Mouse (Mus musculus) heart, embryonic 13.5 days (tissue): ENCODE measurements around the gene Nkx2-1. TPM values are rescaled to one million over a fixed set of nuclear protein-coding genes. Genes with fewer than 3 reads are reported as not detected.

Source experiments
- polyA plus RNA-seq: library from polyadenylated mRNA; unstranded; fragments of >200 nt; fragmentation: Nextera tagmentation; extraction: Ambion mirVana; gene quantifications from 2 replicates; pipeline ENCODE4 v1.2.1, GENCODE M21; 2015

Nkx2-1 gene
- polyA plus RNA-seq, 1 experiment from 2014 or later: 2.8 TPM

Other genes starting within 250 kb of the Nkx2-1 start
- 24.9 and 25.9 TPM in 2 replicates for gene Mbip, start 191.0 kb downstream of the Nkx2-1 start, polyA plus RNA-seq
- gene Nkx2-9, start 76.4 kb upstream of the Nkx2-1 start, polyA plus RNA-seq: 0.15 TPM in 2 replicates
- gene Pax9, start 154.9 kb upstream of the Nkx2-1 start, polyA plus RNA-seq: 0.08 and 0.28 TPM in 2 replicates